Mouse (Mus musculus) cerebellum, adult (tissue): ENCODE measurements at regions not wholly inside any gene's neighbourhood (a gene's known extent, or its start where the extent isn't known, plus 50 kb on each side); places are given as distances from the start of the nearest gene placed in this dataset.
"Not testable (repeated sequence)": the region's sequence is repeated elsewhere in the genome, so short reads cannot be mapped to it uniquely, and the experiment has no call there.

ENCODE experiments used
- ATAC-seq: cut with Nextera tagmentation; 2 replicates; pipeline ENCODE4 v1.9.2; 2017; ENCODE audit warnings: mild to moderate bottlenecking, moderate library complexity, mixed read lengths; ENCODE audit not compliant: insufficient number of reproducible peaks, low FRiP score, low TSS enrichment

DNA sequence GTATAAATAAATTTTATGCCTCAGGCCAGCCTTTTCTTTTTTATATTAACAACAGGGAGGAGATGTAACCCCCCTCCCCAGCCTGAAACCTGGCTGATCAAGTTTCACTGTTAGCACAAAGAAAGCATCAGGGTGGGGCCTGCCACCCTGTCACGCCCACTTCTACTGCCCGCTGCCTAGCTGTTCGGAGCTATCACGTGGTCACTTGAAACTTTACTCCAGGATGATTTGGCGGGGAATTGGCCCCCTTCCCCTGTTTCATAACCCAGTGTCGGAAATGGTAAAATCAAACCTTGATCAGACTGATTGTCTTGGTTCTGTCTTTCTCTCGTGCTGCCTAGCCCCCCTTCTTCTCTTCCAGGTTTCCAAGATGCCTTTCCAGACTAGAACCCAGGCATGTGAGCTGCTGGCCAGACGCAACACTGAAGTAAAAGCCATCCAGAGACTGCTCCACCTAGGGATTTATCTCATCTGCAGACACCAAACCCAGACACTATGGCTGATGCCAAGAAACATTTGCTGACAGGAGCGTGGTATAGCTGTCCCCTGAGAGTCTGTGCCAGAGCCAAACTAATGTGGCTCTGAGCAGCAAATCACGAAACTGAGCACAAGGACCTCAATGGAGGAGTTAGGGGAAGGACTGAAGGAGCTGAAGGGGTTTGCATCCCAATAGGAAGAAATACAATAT lies 1386.6 kb upstream of the 1700008P02Rik start:
- no peak for ATAC-seq

DNA sequence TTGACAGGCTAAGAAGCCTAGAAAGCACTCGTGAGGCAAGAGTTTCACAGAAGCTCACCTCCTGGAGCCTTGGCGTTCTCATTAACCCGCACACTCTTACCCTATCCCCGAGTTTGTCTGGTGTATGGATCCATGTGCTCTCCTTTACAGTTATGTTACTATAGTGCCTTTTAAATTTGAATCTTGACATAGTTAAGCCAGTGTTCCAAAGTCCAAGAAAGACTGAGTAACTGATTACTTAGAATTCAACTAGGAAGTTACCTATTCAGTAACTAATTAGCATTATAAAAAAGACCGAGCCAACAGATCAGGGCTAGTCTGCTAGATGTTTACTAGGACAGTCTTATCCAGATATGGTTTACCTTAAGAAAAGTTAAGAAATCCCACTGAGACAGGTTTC lies 1386.0 kb upstream of the 1700008P02Rik start:
- ATAC-seq: no peak

DNA sequence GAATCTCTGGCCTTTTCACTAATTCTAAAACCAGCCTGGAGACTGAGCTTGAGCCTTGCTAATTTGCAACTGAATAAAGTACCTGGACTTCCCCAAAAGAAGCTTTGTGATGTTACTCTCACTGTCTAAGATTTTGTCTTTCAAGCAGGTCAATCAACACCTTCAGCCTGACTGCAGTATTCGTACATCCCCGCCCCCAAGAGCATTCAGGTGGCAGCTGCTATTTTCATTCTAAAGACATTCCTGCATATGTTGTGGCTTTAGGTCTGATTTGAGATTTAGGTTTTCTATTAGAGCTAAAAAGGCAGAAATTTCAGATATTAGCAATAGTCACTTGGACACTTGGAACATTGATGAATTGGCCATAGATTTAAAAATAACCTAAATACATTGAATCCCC lies 1385.4 kb upstream of the 1700008P02Rik start:
- not testable (repeated sequence) for ATAC-seq

DNA sequence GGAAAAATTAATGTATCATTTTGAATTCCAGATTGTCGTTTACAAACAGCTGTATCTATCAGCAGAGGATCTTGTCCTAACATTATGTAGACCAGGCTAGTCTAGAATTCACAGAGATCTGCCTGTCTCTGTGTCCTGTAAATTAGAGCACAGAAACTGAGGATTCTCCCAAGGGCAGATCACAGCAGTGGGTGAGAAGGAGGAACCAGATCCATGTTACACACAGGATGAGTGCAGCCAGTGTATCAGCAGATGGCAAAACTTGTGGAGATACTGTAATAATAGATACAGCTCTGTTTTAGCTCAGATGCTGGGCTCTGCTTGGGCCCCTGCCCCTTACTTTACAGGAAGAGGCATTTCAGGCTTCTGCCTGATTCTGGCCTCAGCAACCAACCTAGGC lies 1384.0 kb upstream of the 1700008P02Rik start:
- ATAC-seq: no peak

DNA sequence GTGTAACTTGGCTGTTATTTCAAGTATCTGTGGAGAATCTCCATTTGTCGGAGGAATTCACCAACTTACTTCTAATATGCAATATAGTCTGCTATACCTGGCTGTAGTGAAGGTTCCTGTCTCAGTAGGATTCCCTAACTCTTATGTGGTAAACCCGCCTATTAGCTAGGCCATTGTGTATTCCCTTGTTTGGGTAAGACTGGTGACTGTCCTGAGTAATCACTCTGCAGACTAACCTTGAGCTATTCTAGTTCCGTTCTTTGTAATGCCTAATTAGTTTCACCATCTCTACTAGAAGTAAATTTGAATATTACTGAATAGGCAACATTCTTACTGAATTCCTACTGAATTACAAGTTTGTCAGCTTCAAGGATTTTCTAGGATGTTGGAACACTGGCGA lies 1380.8 kb upstream of the 1700008P02Rik start:
- no peak for ATAC-seq

DNA sequence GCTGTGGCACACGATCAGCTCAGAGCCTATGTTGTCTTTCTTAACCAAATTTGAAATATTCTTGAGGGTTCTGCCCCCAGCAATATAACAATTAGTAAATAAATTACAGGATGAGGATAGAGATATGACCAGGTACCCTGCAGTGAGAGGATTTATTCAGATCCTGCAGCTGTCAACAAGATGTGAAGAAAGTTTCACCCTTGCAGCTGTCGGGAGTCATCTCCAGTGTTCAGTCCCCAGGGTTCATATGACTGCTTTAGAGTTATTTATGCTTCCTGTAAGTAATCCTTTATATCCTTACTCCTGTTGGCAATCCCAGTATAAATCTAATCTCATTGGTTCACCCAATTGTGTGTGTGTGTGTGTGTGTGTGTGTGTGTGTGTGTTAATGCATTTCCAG lies 1372.1 kb upstream of the 1700008P02Rik start:
- no peak for ATAC-seq

DNA sequence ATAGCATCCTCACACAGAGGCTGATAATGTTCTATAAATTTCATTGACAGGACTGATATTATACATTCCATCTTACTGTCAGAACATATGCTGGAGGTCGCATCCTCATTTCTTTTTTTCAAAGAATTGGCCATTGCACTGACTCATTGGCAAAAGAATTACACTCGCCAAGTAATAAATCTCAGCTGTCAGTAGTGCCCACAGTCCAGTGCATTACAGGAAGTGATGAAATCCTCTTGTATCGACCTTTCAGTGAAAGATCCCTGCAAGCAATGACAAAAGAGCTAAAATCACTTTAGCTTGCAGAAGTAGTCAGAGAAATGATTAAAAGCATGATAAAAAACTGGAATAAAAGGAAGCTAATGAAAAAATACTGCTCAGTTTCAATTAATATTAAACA lies 1353.0 kb upstream of the 1700008P02Rik start:
- ATAC-seq: no peak

DNA sequence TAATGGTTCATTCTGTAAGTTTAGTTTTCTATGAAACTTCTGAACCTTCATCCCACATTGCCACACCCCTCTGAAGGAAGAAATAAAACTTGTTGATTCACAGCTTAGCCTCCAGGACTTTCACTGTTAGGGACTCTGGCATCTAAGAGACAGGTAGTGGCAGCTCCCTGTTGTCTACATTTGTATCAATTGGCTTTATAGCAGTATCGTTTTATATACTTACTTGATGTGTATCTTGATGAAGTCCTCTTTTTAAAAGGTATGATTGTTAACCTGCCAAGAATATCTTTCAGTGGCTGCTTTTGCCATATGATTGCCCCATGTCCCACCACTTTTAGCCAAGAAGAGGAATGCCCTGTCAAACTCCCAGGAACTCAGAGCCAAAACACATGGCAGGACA lies 1333.7 kb upstream of the 1700008P02Rik start:
- no peak for ATAC-seq

DNA sequence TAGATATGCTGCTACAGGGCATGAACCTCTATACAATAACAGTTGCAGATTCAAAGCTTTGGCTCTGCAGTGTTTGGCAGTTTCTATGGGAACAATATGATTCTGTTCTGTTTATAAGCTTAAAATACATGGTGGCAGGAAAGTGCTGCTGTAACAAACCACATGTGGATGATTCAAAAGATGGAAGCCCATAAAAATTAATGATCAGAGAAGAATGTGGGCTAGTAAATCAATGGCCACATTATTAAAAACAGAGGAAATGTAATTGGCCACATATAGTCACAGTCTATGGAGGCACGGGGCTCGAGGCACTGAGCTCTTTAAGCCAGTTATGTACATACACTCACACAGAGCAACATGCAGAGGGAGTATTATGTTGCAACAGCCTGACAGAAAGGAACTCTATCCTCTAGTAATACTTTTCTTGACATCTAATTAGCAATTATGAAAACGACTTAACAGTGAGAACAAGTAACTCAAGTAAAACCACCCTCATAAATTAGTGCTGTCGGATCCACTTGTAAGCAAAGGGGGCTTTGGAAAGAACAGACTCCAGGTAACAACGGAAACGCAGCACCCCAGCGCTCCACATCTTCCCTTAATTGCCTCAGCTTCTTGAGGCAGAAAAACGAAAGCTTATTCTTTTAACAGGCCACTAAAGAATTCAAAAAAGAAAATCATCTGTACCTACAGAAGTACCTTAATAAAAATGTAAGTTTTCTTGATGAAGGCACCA lies 1323.6 kb upstream of the 1700008P02Rik start:
- ATAC-seq: no peak
